Mouse (Mus musculus) WW6 (cell line): ENCODE data around the gene Flvcr2.

Source experiments
- DNase-seq: peaks from one replicate; pipeline ENCODE4 v3.0.0-alpha.2; 2013; ENCODE audit warnings: low read depth, low spot score

The Flvcr2 gene

GRCm38 (mm10) chr12:85729945-85730290, 16.4 kb upstream of the Flvcr2 start:
- DNase-seq: no peak

DNA sequence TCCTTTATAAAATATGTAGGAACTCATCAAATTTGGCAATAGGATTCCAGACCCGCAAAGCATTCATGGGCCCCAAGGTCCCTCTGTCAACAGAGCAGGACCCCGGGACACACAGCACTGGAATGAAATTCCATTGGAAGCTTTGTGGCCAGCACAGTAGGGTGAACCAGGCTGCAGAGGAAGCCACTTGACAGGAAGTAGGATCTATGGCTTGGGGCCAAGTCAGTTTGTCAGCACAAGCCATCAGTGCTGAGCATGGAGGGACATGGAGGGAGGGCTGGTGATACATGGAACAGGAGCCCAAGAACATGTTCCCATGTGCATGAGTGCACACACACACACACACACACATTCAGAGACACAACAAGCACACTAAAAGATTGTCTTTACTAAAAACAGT, 10.1 kb upstream of the Flvcr2 start:
- no peak for DNase-seq

GRCm38 (mm10) chr12:85736960-85737359, 9.4 kb upstream of the Flvcr2 start:
- no peak for DNase-seq

GRCm38 (mm10) chr12:85746696-85747219, 419 bp downstream of the Flvcr2 start:
- no peak for DNase-seq

GRCm38 (mm10) chr12:85747343-85747742, 1.0 kb downstream of the Flvcr2 start:
- DNase-seq: no peak

- DNase-seq: no peak
Measured at GRCm38 (mm10) chr12:85749861-85750260, 3.5 kb downstream of the Flvcr2 start.

- no peak for DNase-seq
Measured at GRCm38 (mm10) chr12:85752116-85752515, 5.8 kb downstream of the Flvcr2 start.

DNA sequence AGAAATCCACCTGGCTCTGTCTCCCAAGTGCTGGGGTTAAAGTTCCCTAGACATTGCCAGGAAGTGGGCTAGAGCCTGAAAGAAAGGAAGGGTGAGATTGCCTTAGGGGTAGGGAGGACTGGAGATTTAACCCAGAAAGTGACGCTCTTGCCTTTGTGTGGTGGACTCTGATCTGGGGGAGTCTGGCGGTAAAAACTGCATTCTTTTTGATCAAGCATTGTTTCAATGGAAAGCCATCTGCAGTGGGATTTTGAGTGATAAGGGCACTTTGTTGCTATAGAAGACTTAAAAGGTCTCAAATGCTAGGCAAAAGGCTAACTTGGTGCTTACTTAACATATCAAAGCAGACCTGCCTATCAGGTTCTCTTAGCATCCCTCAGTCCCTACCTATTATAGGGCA, 6.9 kb downstream of the Flvcr2 start:
- DNase-seq: peak; percentile 56

- DNase-seq: no peak
Measured at GRCm38 (mm10) chr12:85754611-85755265, 8.4 kb downstream of the Flvcr2 start.

DNA sequence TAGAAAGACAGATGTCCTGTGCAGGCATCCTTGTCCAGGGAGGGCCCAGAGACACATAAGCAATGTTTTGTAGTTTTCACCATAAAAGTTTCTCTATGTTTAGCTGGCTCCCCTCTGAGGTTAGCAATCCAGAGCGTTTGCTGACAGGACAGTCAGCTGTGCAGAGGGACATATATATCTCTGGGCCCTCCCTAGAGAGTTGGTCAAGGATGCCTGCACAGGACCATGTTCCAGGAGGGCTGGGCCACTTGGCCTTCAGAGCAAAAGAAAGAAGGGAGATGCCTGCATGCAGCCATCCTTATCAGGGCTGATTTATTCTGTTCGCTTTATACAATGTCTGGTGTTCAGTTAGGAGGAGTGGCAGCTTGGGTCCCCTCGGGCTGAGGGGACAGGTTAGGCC, 10.1 kb downstream of the Flvcr2 start:
- DNase-seq: no peak

DNA sequence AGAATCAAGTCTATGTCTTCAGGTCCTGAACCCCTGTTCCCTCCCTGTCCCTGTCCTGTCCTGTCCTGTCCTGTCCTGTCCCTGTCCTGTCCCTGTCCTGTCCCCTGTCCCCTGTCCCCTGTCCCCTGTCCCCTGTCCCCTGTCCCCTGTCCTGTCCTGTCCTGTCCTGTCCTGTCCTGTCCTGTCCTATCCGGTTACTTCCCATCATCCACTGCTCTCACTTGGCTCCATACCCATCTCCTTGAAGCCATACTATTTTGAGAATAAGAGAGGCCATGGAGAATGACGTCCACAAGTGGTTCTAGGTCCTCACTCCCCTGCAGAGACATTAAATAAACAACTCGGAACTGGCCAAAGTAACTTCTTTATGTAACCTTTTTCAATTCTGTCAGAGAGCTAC, 10.7 kb downstream of the Flvcr2 start:
- no peak for DNase-seq

DNA sequence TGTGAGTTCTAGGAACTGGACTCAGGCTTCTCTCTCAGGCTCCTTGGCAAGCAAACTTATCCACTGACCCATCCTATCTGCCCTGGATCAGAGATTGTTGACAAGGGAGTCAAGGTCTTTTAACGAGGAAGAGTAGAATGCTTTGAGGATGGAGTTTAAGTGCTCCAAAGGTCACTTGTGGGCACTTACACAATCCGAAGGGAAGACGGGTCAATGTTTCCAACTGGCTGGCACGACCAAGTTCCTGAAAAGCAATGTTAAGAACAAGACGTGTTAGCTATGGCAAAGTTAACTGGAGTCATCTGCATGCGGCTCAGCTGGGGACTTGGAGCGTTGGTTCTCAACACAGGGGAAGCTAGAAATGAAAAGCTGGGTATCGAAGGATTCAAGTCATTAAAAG, 12.4 kb downstream of the Flvcr2 start:
- DNase-seq: no peak

DNA sequence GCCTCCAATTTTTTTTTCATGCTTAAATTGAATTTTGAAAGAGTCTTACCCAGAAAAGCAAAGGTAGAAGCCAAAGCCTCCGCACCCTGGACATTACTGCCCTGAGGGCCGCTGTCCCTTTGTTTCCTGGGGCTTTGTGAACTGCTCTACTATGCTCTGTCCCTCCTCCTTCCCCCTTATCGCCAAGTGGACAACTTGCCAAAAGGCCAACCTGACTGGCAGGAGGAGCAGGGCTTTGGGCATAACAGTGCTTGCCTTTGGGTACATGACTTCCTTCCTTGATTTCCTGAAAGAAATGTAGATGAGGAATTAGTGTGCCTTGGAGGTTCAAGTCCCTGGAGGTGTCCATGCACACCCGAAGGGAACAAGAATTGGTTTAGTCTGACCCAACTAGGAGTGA, 15.1 kb downstream of the Flvcr2 start:
- DNase-seq: no peak

GRCm38 (mm10) chr12:85764686-85765085, 18.3 kb downstream of the Flvcr2 start:
- no peak for DNase-seq

DNA sequence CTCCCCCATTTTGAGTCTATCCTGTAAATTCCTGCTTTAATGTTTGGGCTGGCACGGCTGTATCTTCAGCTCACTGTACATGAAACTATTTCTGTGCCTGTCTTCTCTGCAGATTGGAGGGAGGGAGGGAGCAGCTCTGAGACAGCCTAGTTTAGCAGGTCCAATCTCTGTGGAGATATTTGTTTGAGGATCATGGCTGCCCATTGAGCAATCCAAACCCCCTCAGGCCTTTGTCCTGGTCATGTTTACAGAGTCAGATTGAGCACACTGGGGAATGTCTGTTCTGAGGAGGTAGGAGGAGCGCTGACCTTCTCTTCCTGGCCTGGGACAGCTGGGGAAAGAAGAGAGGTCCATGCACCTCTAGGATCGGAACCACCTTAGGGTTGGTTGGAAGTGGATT, 19.9 kb downstream of the Flvcr2 start:
- DNase-seq: no peak

- no peak for DNase-seq
Measured at GRCm38 (mm10) chr12:85767750-85768149, 21.4 kb downstream of the Flvcr2 start.

GRCm38 (mm10) chr12:85771356-85771755, 25.0 kb downstream of the Flvcr2 start:
- no peak for DNase-seq

GRCm38 (mm10) chr12:85778962-85779361, 32.6 kb downstream of the Flvcr2 start:
- no peak for DNase-seq

GRCm38 (mm10) chr12:85779707-85780106, 33.4 kb downstream of the Flvcr2 start:
- no peak for DNase-seq

- no peak for DNase-seq
Measured at GRCm38 (mm10) chr12:85781606-85782005, 35.3 kb downstream of the Flvcr2 start.

- peak; percentile 18 for DNase-seq
Measured at GRCm38 (mm10) chr12:85784916-85785815, 38.8 kb downstream of the Flvcr2 start.

DNA sequence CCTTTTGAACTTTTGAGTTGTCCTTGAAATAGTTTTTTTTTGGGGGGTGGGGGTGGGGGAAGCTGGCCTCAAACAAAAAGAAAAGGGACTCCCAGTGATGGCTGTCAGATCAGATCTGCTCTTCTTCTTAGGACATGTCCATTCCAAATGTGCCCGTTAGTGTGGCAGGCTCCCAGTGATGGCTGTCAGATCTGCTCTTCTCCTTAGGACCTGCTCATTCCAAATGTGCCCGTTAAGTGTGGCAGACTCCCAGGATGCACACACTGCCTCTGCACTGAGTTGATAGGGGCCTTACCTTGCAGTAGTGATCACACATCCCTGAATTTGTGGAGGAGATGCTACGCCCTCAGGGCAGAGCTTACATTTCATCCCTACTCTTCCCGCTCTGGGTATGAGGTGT, 45.8 kb downstream of the Flvcr2 start:
- DNase-seq: no peak

GRCm38 (mm10) chr12:85792821-85793346, 46.5 kb downstream of the Flvcr2 start:
- DNase-seq: no peak
